Mouse (Mus musculus): Measurements from ENCODE around the gene Chrnd.

GRCm38 (mm10) chr1:87155531-87156198, 34.7 kb upstream of the Chrnd start:
- TF ChIP-seq CTCF (IDR thresholded peaks at IDR 0.05; ENCODE audit: control insufficient read depth, insufficient read depth, low read length): no peak
- no peak for TF ChIP-seq POLR2A (IDR thresholded peaks at IDR 0.05; ENCODE audit: borderline replicate concordance, control insufficient read depth, low read depth, low read length)

All from bone marrow, adult 2 months (tissue).